Mouse (Mus musculus) stomach, postnatal 0 days (tissue): ENCODE results near the gene Smlr1.

Experiments used
- CTCF ChIP-seq: IDR thresholded peaks from 2 replicates; pipeline ENCODE4 v1.5.1; 2016; ENCODE audit warnings: antibody characterized with exemption, low read depth, mild to moderate bottlenecking, moderate library complexity
- EP300 ChIP-seq: optimal IDR thresholded peaks from 2 replicates; pipeline ENCODE3; 2016; ENCODE audit warnings: antibody characterized with exemption

DNA sequence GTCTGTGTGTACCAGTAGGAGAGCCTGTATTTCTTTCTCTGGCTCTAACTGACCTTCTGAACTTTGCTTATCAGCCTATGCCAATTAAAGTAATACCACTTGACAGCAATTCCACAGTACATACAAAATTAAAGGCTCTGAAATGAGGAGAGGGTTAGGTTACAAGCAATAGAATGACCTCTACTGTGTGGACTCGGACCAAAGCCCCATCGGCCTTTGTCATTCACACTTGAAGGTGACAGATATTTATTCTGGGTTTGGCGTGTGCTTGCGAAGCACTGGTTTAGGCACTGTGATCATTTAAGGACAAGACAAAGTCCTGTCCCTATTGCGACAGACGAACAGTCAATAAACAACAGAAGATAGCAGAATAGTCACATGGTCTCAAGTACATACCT is 3.7 kb upstream of the Smlr1 start:
- TF ChIP-seq CTCF (no peak), EP300 (no peak)
